Mouse (Mus musculus) monocyte, adult 2 months (primary cell): ENCODE data around the gene Ano2.

ENCODE experiments used
- DNase-seq, 2 experiments: peaks; one replicate each; pipeline ENCODE4 v3.0.0; 2022; ENCODE audit warnings: low spot score in 2 of 2, low read depth in 1 of 2

The Ano2 gene

DNA sequence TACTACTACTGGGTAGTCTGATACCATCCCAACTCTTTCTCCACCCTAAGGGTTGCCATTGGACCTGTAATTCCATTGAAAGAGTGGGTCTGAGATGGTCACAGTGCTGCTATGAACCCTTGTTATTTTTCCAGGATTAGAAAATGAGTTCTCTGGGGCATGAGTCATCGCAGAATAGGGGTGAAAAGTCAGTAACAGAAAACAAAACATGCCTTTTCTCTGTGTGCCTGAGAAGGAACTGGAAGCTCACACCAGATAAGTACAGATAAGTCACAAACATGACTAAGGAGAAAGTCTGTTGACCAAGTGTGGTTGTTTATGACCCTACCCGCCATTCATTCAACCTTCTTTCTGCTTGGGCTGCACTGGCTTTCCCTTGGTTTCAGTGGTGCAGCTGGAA, 345.4 kb downstream of the Ano2 start:
- DNase-seq = no peak

DNA sequence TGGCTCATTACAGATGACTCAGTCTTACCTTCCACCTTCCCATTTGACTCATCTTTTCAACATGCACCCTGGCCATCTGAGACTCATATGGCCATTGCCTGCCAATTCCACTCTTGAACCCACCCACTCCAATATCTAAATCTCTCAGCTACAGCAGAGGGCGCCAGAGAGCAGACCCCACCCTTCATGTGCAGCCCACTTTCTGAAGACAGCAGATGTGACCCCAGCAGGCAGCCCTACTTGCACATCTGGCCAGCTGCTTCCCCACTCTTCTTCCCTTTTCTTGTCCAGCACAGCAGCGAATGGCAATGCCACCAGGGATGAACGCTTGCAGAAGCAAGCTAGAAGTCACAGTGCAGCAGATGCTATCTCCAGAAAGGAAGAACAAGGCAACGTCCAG, 355.7 kb downstream of the Ano2 start:
- no peak for DNase-seq

DNA sequence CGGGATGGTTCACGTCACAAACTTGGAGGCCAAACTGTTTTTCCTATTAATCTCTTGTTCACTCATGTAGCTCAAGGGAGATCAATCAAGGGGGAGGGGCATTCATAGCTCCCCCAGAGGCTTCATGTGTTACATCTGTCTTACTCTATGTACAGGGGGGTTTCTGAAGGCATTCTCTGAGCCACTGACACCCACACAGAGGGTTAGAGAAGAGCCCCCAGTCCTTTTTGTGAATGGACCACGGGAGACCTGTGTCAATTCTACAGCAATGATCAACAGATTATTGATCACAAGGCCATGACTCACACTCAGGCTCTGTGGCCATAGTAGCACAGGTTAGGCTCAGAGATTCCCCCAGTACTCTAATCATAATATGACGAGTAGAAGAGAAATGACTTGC, 358.0 kb downstream of the Ano2 start:
- DNase-seq = no peak

DNA sequence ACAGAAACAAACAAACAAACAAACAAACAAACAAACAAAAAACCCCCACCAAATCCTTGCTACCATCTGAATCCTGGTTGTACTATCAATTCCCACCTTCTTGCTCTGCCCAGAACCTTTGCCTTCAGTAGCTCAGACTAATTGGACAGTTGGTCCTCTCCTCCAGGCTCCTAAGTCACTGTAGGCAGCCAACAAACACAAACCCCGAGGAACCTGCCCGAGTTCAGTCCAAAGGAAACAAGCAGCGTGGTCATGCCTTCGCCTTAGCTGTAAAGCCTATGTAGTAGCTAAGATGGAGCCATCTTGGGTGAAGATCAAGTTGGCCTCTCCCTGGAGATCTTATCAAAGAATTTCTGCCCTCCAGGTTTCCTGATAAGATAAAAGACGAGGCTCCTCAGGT, 362.9 kb downstream of the Ano2 start:
- DNase-seq = no peak

DNA sequence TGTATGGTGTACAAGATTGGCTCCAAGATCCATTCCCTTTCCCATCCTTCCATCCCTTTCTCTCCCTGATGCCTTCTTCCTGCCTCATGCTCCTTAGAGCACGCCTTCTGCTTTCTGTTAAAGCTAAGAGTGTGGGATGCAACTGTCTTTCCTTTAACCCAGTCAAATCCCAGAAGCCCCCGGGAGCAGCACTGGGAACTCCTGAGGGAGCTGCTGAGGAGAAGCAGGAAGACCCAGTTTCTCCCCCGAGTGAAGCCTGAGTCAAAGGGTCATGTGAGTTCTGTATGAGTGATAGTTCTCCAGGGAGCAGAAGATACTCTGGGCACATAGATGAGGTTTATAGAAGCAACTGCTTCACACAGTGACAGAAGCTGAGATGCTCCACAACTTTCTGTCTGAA, 367.5 kb downstream of the Ano2 start:
- no peak for DNase-seq

DNA sequence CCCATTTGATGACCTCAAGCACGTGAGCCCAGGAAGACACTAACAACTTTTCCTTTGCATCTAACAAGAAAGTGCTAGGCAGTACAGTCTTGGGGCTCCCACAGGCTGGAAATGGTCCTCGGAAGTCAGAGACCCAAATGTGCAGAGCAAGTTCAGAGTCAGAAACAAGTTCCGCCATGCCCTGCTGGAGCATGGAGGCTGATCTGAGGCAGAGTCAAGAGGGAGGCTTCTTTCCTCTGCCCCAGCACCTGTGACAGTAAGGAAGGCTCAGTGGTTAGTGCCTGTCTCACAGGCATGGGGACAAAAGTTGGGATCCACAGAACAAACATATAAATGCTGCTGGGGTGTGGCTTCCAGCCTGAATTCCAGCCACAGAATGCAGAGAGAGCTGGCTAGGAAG, 390.3 kb downstream of the Ano2 start:
- no peak for DNase-seq

DNA sequence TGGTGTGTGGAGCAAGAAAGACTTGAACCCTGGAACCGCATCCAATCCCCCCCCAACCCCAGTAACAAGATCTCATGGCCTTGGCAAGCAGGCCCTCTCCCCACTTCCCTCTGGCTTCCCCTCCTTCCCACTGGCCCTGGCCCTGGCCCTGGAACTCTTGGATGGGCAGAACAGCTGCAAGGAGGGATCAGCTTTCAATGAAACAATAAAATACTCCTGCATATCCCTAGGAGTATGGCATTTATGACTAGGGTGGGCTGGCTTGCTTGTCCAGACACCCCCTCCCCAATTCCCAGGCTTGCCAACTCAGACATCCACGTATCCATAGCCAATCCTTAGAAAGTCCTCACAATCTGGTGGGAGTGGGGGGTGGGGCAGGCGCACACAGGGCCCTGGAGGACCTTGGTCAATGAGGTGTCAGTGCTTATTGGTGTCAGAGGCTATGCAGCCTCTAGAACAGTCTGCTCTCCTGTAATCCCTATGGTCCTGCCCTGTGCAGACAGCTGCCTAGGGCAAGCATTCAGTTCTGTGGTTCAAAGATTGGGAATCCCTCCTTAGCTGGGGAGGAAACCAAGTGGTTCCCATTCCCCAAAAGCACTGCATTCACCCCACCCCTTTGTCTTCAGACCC, 396.2 kb downstream of the Ano2 start:
- DNase-seq = no peak

DNA sequence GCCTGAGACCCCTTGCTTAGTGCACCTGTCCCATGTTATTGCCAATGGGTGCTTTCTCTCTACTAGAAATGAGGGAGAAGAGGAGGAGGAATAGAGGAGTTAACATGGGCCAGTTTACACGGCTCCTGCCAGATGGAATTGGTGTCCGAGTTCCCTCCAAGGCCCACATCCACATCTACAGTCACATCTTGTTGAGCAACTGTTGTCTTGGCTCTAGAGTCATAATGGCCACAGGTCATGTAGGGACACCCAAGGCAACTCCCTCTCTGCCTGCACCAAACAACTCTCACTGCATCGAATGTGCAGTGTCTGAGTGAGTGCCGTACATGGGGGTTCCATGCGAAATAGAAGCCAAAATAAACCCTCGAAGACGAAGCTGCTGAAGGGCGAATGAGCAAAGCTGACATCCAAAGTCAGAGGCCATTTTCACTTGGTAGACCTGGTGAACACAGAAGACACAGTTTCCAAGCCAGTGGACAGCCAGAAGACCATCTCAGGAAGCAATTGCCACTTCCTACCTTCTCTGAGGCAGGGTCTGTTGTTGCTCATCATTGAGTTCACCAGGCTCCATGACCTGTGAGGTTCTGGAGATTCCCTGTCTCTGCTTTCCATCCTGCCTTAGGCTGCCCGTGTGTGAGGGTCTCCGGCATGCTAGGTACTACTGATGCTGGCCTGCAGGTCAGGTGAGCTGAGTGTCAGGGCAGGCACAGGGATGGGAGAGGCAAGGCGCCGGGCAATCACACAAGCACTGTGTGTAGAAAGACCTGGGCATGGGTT, 398.5 kb downstream of the Ano2 start:
- DNase-seq = no peak
